Mouse (Mus musculus): Measurements from ENCODE around the gene Ak3. TPM values are rescaled to one million over a fixed set of nuclear protein-coding genes. Genes with fewer than 3 reads are reported as not detected.

The Ak3 gene
- polyA plus RNA-seq, 1 experiment from 2014 or later, result 80.8 TPM

GRCm38 (mm10) chr19:29063009-29063408 lies 15.2 kb upstream of the Ak3 start:
- Histone ChIP-seq H3K4me1 (replicated peaks; ENCODE audit: control insufficient read depth, insufficient read depth, low read length) (peaks cover 9% of the 10 kb centered on the region; the same call in 1 of the 2 replicates), H3K27ac (ENCODE audit: low read length) (no peak overlapping the region), H3K4me2 (ENCODE audit: low read depth, low read length) (no peak overlapping the region), H3K9ac (ENCODE audit: low read length) (no peak overlapping the region), H3K9me3 (ENCODE audit: control insufficient read depth, low read length) (no peaks in the 10 kb centered on the region), H3K27me3 (ENCODE audit: control insufficient read depth, insufficient read depth, low read depth, low read length) (no peaks in the 10 kb centered on the region), H3K4me3 (ENCODE audit: low read length) (no peak overlapping the region), H3K36me3 (ENCODE audit: control insufficient read depth, insufficient read depth, low read length) (no peaks in the 10 kb centered on the region)
- WGBS, result 82% methylated on average over 5 of the region's 5 CpGs
- ATAC-seq (ENCODE audit: low read depth), result no peak

GRCm38 (mm10) chr19:29060299-29060698 lies 12.5 kb upstream of the Ak3 start:
- Histone ChIP-seq H3K4me2 (ENCODE audit: low read depth, low read length) (no peak overlapping the region), H3K27me3 (ENCODE audit: control insufficient read depth, insufficient read depth, low read depth, low read length) (no peaks in the 10 kb centered on the region), H3K36me3 (ENCODE audit: control insufficient read depth, insufficient read depth, low read length) (no peaks in the 10 kb centered on the region), H3K4me3 (ENCODE audit: low read length) (no peak overlapping the region), H3K4me1 (replicated peaks; ENCODE audit: control insufficient read depth, insufficient read depth, low read length) (peaks cover 5% of the 10 kb centered on the region; the same call in 1 of the 2 replicates), H3K27ac (ENCODE audit: low read length) (no peak overlapping the region), H3K9ac (ENCODE audit: low read length) (no peak overlapping the region), H3K9me3 (ENCODE audit: control insufficient read depth, low read length) (no peaks in the 10 kb centered on the region)
- WGBS, result 30% methylated on average over 6 of the region's 6 CpGs
- no peak for ATAC-seq (ENCODE audit: low read depth)

- WGBS, result 80% methylated on average over 2 of the region's 2 CpGs
- Histone ChIP-seq H3K27me3 (ENCODE audit: control insufficient read depth, insufficient read depth, low read depth, low read length) (no peaks in the 10 kb centered on the region), H3K27ac (ENCODE audit: low read length) (no peak overlapping the region), H3K9me3 (ENCODE audit: control insufficient read depth, low read length) (no peaks in the 10 kb centered on the region), H3K36me3 (ENCODE audit: control insufficient read depth, insufficient read depth, low read length) (no peaks in the 10 kb centered on the region), H3K4me2 (ENCODE audit: low read depth, low read length) (no peak overlapping the region), H3K4me3 (ENCODE audit: low read length) (no peak overlapping the region), H3K4me1 (replicated peaks; ENCODE audit: control insufficient read depth, insufficient read depth, low read length) (peaks cover 5% of the 10 kb centered on the region; the same call in 1 of the 2 replicates), H3K9ac (ENCODE audit: low read length) (no peak overlapping the region)
- no peak for ATAC-seq (ENCODE audit: low read depth)
These were observed 11.9 kb upstream of the Ak3 start for GRCm38 (mm10) chr19:29059688-29060087.

GRCm38 (mm10) chr19:29058741-29059140 lies 11.0 kb upstream of the Ak3 start:
- Histone ChIP-seq H3K4me3 (ENCODE audit: low read length) (no peak overlapping the region), H3K4me2 (ENCODE audit: low read depth, low read length) (no peak overlapping the region), H3K9ac (ENCODE audit: low read length) (no peak overlapping the region), H3K27ac (ENCODE audit: low read length) (no peak overlapping the region), H3K4me1 (replicated peaks; ENCODE audit: control insufficient read depth, insufficient read depth, low read length) (no peaks in the 10 kb centered on the region), H3K27me3 (ENCODE audit: control insufficient read depth, insufficient read depth, low read depth, low read length) (no peaks in the 10 kb centered on the region), H3K36me3 (ENCODE audit: control insufficient read depth, insufficient read depth, low read length) (no peaks in the 10 kb centered on the region), H3K9me3 (ENCODE audit: control insufficient read depth, low read length) (no peaks in the 10 kb centered on the region)
- WGBS, result 69% methylated on average over 5 of the region's 5 CpGs
- no peak for ATAC-seq (ENCODE audit: low read depth)

- H3K9me3 ChIP-seq (ENCODE audit: control insufficient read depth, low read length), result no peaks in the 10 kb centered on the region
- 87% methylated on average over 4 of the region's 4 CpGs for WGBS
- H3K36me3 ChIP-seq (ENCODE audit: control insufficient read depth, insufficient read depth, low read length), result no peaks in the 10 kb centered on the region
- no peaks in the 10 kb centered on the region for H3K27me3 ChIP-seq (ENCODE audit: control insufficient read depth, insufficient read depth, low read depth, low read length)
- peaks cover 3% of the 10 kb centered on the region; the same call in 1 of the 2 replicates for H3K4me1 ChIP-seq (replicated peaks; ENCODE audit: control insufficient read depth, insufficient read depth, low read length)
- no peak overlapping the region for H3K4me2 ChIP-seq (ENCODE audit: low read depth, low read length)
- no peak overlapping the region for H3K9ac ChIP-seq (ENCODE audit: low read length)
- no peak for ATAC-seq (ENCODE audit: low read depth)
- no peak overlapping the region for H3K27ac ChIP-seq (ENCODE audit: low read length)
- H3K4me3 ChIP-seq (ENCODE audit: low read length), result no peak overlapping the region
These were observed 7.7 kb upstream of the Ak3 start for GRCm38 (mm10) chr19:29055469-29055868.

- Histone ChIP-seq H3K4me2 (ENCODE audit: low read depth, low read length) (no peak overlapping the region), H3K9ac (ENCODE audit: low read length) (no peak overlapping the region), H3K27ac (ENCODE audit: low read length) (no peak overlapping the region), H3K27me3 (ENCODE audit: control insufficient read depth, insufficient read depth, low read depth, low read length) (no peaks in the 10 kb centered on the region), H3K4me3 (ENCODE audit: low read length) (no peak overlapping the region), H3K4me1 (replicated peaks; ENCODE audit: control insufficient read depth, insufficient read depth, low read length) (peaks cover 3% of the 10 kb centered on the region; the same call in 1 of the 2 replicates), H3K36me3 (ENCODE audit: control insufficient read depth, insufficient read depth, low read length) (no peaks in the 10 kb centered on the region), H3K9me3 (ENCODE audit: control insufficient read depth, low read length) (no peaks in the 10 kb centered on the region)
- no peak for ATAC-seq (ENCODE audit: low read depth)
- WGBS, result 58% methylated on average over 6 of the region's 6 CpGs
These were observed 6.8 kb upstream of the Ak3 start for GRCm38 (mm10) chr19:29054594-29054993.

- Histone ChIP-seq H3K9ac (ENCODE audit: low read length) (no peak overlapping the region), H3K4me3 (ENCODE audit: low read length) (no peak overlapping the region), H3K4me2 (ENCODE audit: low read depth, low read length) (no peak overlapping the region), H3K4me1 (replicated peaks; ENCODE audit: control insufficient read depth, insufficient read depth, low read length) (peaks cover 7% of the 10 kb centered on the region), H3K36me3 (ENCODE audit: control insufficient read depth, insufficient read depth, low read length) (no peaks in the 10 kb centered on the region), H3K27ac (ENCODE audit: low read length) (no peak overlapping the region), H3K27me3 (ENCODE audit: control insufficient read depth, insufficient read depth, low read depth, low read length) (no peaks in the 10 kb centered on the region), H3K9me3 (ENCODE audit: control insufficient read depth, low read length) (no peaks in the 10 kb centered on the region)
- 85% methylated on average over 12 of the region's 12 CpGs for WGBS
- no peak for ATAC-seq (ENCODE audit: low read depth)
These were observed 5.0 kb upstream of the Ak3 start for GRCm38 (mm10) chr19:29052786-29053185.

GRCm38 (mm10) chr19:29050186-29050980 lies 2.6 kb upstream of the Ak3 start:
- Histone ChIP-seq H3K9ac (ENCODE audit: low read length) (no peak overlapping the region), H3K4me1 (replicated peaks; ENCODE audit: control insufficient read depth, insufficient read depth, low read length) (peaks cover 17% of the 10 kb centered on the region), H3K9me3 (ENCODE audit: control insufficient read depth, low read length) (no peaks in the 10 kb centered on the region), H3K27me3 (ENCODE audit: control insufficient read depth, insufficient read depth, low read depth, low read length) (no peaks in the 10 kb centered on the region), H3K27ac (ENCODE audit: low read length) (no peak overlapping the region), H3K4me2 (ENCODE audit: low read depth, low read length) (no peak overlapping the region), H3K4me3 (ENCODE audit: low read length) (no peak overlapping the region), H3K36me3 (ENCODE audit: control insufficient read depth, insufficient read depth, low read length) (no peaks in the 10 kb centered on the region)
- 63% methylated on average over 9 of the region's 9 CpGs for WGBS
- ATAC-seq (ENCODE audit: low read depth), result no peak

GRCm38 (mm10) chr19:29049401-29050075 lies 1.8 kb upstream of the Ak3 start:
- 59% methylated on average over 12 of the region's 12 CpGs for WGBS
- H3K9me3 ChIP-seq (ENCODE audit: control insufficient read depth, low read length), result no peaks in the 10 kb centered on the region
- H3K4me2 ChIP-seq (ENCODE audit: low read depth, low read length), result no peak overlapping the region
- H3K27ac ChIP-seq (ENCODE audit: low read length), result no peak overlapping the region
- peaks cover 22% of the 10 kb centered on the region for H3K4me1 ChIP-seq (replicated peaks; ENCODE audit: control insufficient read depth, insufficient read depth, low read length)
- no peak overlapping the region for H3K4me3 ChIP-seq (ENCODE audit: low read length)
- no peaks in the 10 kb centered on the region for H3K27me3 ChIP-seq (ENCODE audit: control insufficient read depth, insufficient read depth, low read depth, low read length)
- H3K9ac ChIP-seq (ENCODE audit: low read length), result no peak overlapping the region
- H3K36me3 ChIP-seq (ENCODE audit: control insufficient read depth, insufficient read depth, low read length), result no peaks in the 10 kb centered on the region
- no peak for ATAC-seq (ENCODE audit: low read depth)

All from lung, embryonic 16.5 days (tissue).